Mouse (Mus musculus): ENCODE measurements around the gene Zfp423. TPM values are rescaled to one million over a fixed set of nuclear protein-coding genes. Genes with fewer than 3 reads are reported as not detected.
"Not testable (repeated sequence)": the region's sequence is repeated elsewhere in the genome, so short reads cannot be mapped to it uniquely, and the experiment has no call there.

The Zfp423 gene
- polyA plus RNA-seq, 1 experiment from 2014 or later, result 0.01 TPM

DNA sequence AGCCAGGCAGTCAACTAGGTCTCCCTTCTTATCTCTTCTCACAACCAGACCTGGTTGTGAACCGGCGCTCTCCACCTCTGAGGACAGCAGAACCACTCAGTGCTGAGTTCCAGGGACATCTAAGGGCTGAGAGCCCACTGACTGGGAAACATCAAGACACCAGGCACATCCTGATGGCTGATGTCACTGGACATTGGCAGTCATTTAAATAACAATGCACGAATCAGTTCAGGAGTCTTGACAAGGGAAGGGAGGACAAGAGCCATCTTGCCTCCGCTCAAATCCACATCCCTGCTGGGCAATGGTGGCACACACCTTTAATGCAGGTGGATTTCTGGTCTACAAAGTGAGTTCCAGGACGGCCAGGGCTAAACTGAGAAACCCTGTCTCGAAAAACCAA is 92.8 kb downstream of the Zfp423 start:
- CTCF ChIA-PET, result no interaction called here
- in situ Hi-C loops (cut with MboI; ENCODE audit: low pct_unique_long_range_greater_than_20kb), result no loop called here
- POLR2A ChIA-PET, result no interaction called here
- ATAC-seq (no peak), DNase-seq (ENCODE audit: low read depth, low spot score) (no peak)
- H3K27me3 ChIP-seq, result peaks cover 17% of the 10 kb centered on the region
- TF ChIP-seq CTCF (IDR thresholded peaks at IDR 0.05), result no peak

DNA sequence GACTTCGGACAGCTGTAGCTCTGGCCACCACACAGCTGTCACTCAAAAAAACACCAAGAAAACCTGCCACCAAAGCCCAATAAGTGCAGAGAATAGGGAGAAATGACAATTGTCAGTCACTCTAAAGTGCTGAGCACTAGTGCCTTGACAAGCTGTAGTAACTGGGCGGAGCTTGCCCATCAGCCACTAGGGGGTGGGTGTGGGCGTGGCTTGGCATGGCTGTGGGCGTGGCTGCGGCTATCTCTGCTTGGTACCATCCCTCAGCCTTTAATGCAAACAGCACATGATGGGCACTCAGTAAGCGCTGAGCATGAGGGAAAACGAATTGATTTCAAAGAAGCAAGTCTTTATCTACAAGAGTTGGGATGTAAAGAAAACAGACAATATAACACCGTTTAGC is 95.2 kb downstream of the Zfp423 start:
- POLR2A ChIA-PET, result no interaction called here
- CTCF ChIA-PET, result no interaction called here
- H3K27me3 ChIP-seq, result peaks cover 32% of the 10 kb centered on the region
- DNase-seq (ENCODE audit: low read depth, low spot score), result no peak
- TF ChIP-seq CTCF (IDR thresholded peaks at IDR 0.05), result no peak
- in situ Hi-C loops (cut with MboI; ENCODE audit: low pct_unique_long_range_greater_than_20kb), result no loop called here
- ATAC-seq, result no peak

DNA sequence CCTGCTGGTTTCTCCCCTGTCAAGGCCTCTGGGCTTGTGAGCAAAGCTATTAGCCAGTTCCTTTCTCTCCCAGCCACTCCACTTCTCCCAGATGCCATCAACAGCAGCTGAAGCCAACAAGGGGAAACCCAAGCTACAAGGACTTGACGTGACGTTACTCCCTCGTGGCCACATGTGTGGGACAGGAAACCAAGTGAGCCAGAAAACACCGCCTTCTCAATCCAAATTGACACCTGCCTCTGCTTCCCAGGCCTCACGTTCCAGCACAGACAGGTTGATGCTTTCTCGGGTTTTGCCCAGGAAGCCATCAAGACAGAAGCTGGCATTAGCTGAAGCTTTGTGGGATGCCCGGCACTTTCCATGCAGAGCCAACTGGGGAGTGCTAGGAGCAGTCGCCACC is 96.3 kb downstream of the Zfp423 start:
- in situ Hi-C loops (cut with MboI; ENCODE audit: low pct_unique_long_range_greater_than_20kb), result no loop called here
- ATAC-seq (no peak), DNase-seq (ENCODE audit: low read depth, low spot score) (no peak)
- TF ChIP-seq CTCF (IDR thresholded peaks at IDR 0.05), result no peak
- ChIA-PET POLR2A (no interaction called here), CTCF (no interaction called here)
- peaks cover 31% of the 10 kb centered on the region for H3K27me3 ChIP-seq

DNA sequence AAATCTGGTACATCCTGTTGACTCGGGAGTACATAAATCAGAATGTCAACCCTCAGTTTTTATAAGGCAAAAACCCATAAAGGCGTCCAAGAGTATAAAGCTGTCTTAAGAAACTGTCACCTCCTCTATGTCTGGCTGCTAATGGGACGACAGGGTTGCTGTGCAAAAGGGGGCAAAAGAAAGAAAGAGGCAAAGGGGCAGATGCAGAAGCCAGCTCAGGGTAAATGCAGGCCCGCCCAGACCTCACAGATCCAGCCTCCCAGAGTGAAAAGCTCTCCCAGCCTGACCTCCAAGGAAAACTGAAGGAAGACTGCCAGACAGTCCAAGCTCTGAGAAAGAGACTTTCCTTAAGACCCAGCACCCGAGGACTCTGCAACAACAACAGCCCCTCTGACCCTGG is 97.7 kb downstream of the Zfp423 start:
- TF ChIP-seq CTCF (IDR thresholded peaks at IDR 0.05), result no peak
- H3K27me3 ChIP-seq, result peaks cover 35% of the 10 kb centered on the region
- ATAC-seq (no peak), DNase-seq (ENCODE audit: low read depth, low spot score) (no peak)
- CTCF ChIA-PET, result no interaction called here
- in situ Hi-C loops (cut with MboI; ENCODE audit: low pct_unique_long_range_greater_than_20kb), result no loop called here
- POLR2A ChIA-PET, result no interaction called here

DNA sequence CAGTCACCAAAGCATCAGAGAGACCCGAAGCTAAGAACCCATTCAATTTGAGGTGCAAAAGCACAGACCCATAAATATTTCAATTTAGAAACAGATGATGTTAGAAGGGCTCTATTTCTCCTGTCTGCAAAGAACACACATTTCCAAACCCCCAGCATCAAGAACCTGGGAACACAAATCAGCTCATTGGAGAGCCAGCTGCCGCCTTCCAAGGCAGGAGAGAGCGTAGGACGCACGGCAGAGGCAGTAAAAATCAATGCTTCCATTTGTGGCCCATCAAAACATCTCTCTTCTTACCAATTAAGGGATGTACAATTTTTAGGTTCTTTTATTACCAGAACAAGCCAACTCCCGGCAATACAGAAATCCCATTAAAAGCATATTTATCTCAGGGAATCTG is 98.5 kb downstream of the Zfp423 start:
- ATAC-seq, result no peak

DNA sequence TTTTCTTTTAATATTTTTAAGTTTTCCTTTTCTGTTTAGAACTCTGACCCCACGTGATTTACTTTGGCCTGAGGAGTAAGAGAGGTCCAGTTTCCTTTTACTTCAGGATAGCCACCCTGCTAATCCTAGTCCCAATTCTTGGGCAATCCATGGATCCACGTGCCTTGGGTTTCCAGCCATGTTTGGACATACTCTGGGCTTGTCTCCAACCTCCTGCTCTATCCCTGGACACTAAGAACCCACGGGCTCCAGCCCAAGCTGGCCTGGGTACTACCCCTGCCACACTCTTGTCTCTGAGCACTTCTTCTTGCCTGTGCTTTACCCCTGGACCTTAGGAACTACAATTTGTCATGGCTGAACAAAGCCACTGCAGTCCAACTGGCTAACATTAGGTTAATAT is 107.5 kb downstream of the Zfp423 start:
- DNase-seq (ENCODE audit: low read depth, low spot score) (no peak), ATAC-seq (no peak)
- TF ChIP-seq CTCF (IDR thresholded peaks at IDR 0.05), result no peak
- ChIA-PET CTCF (no interaction called here), POLR2A (no interaction called here)
- peaks cover 25% of the 10 kb centered on the region for H3K27me3 ChIP-seq
- in situ Hi-C loops (cut with MboI; ENCODE audit: low pct_unique_long_range_greater_than_20kb), result no loop called here

More for the DNA sequence above, 98.5 kb downstream of the Zfp423 start:
- CTCF ChIA-PET, result no interaction called here
- DNase-seq (ENCODE audit: low read depth, low spot score), result no peak
- no peak for TF ChIP-seq CTCF (IDR thresholded peaks at IDR 0.05)
- in situ Hi-C loops (cut with MboI; ENCODE audit: low pct_unique_long_range_greater_than_20kb), result no loop called here
- POLR2A ChIA-PET, result no interaction called here
- peaks cover 35% of the 10 kb centered on the region for H3K27me3 ChIP-seq

DNA sequence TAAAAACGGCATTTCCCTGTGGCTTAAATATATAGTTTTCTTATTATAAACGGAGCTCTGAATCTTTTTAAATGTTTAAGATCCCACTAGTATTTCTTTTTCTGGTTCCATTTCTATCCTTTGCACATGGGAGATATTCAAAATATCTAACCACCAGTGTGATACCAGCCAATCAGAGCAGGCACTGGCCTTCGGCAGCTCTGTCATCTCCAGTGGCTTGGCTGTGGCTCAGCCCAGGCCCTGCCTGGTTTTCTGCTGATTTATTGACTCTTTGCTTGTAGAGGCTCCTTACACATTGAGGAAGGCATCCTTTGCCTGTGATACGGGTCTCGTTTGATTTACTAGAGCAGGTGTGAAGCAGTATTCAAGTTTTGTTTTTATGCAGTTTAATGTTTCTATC is 108.0 kb downstream of the Zfp423 start:
- no peak for TF ChIP-seq CTCF (IDR thresholded peaks at IDR 0.05)
- POLR2A ChIA-PET, result interaction anchor here (1.0 kb wide), 1 partner anchor 451 kb away, joined by 3 read pairs; no protein-coding TSS in a partner anchor
- CTCF ChIA-PET, result no interaction called here
- no peak for DNase-seq (ENCODE audit: low read depth, low spot score)
- in situ Hi-C loops (cut with MboI; ENCODE audit: low pct_unique_long_range_greater_than_20kb), result no loop called here
- ATAC-seq, result no peak
- peaks cover 25% of the 10 kb centered on the region for H3K27me3 ChIP-seq

DNA sequence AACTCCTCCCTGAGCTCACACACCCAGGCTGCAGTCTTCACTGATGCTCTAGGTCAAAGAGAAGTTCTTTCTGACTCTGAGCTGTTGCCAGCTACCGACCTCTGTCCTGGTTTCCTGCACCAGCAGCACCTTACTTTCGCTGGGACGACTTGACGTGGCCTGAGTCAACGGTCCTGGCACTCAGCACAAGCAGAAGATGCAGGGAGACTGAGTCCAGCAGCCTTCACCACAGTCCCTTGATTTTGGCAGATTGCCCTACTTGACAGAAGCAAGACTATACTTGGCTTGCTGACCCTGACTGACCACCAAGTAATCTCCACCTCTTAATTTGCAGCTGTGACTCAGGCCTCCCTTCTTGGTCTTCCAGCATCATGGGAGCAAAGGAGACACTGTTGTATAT is 110.6 kb downstream of the Zfp423 start:
- no peak for TF ChIP-seq CTCF (IDR thresholded peaks at IDR 0.05)
- H3K27me3 ChIP-seq, result peaks cover 33% of the 10 kb centered on the region
- in situ Hi-C loops (cut with MboI; ENCODE audit: low pct_unique_long_range_greater_than_20kb), result no loop called here
- ChIA-PET CTCF (no interaction called here), POLR2A (no interaction called here)
- ATAC-seq (no peak), DNase-seq (ENCODE audit: low read depth, low spot score) (no peak)

DNA sequence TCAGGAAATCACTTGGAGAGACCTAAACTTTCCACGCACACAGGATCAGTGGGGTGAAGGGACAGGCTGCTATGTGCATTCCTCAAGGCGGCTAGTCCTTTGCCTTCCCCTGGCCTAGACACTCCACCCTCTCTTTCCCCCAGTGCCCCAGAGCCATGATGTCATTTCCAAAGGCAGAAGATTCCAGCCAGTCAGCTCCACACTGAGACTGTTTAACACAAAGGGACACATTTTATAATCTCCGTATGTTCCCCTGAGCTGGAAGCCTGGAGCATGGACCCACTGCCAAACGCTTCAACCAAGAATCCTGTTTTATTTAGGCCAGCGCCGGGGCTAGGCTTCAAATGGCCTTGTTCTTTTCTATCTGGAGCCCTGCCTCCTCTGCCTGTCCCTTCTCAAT is 111.6 kb downstream of the Zfp423 start:
- CTCF ChIA-PET, result no interaction called here
- DNase-seq (ENCODE audit: low read depth, low spot score), result no peak

DNA sequence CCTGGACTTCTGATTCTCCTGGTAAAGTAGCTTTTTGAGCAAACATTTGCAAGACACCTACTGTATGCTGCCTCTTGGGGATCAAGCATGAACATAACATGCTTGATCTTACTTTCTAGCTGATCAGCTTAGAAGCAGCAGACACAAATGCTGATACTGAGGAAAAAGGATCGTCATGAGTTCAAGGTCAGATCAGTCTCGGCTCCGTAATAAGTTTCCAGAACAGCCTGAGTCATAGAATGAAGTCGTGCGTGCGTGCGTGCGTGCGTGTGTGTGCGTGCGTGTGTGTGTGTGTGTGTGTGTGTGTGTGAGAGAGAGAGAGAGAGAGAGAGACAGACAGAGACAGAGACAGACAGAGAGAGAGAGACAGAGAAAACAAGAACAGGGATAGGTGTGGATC is 117.3 kb downstream of the Zfp423 start:
- in situ Hi-C loops (cut with MboI; ENCODE audit: low pct_unique_long_range_greater_than_20kb); DNase-seq (ENCODE audit: low read depth, low spot score); CTCF ChIA-PET; ATAC-seq; POLR2A ChIA-PET: not testable (repeated sequence)
- H3K27me3 ChIP-seq, result peaks cover 42% of the 10 kb centered on the region

More for the DNA sequence above, 111.6 kb downstream of the Zfp423 start:
- POLR2A ChIA-PET, result no interaction called here
- peaks cover 23% of the 10 kb centered on the region for H3K27me3 ChIP-seq
- ATAC-seq, result no peak
- TF ChIP-seq CTCF (IDR thresholded peaks at IDR 0.05), result no peak
- in situ Hi-C loops (cut with MboI; ENCODE audit: low pct_unique_long_range_greater_than_20kb), result no loop called here

DNA sequence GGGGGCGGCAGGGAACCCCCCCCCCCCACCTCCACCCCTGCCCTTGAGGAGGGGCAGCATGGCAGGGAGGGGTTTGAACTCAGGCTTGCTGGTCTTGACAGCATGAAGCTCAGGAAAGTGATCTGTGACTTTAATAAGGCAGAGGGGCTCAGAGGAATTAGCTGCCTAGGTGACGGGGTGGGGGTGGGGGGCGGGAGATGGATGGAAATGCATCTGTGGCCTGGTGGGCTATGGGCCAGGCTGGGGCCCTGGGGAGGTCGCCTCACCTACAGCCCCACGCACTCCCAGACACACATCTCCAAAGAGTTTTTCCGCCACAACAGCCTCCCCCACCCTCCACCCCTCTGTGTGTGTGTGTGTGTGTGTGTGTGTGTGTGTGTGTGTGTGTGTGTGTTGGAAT is 122.1 kb downstream of the Zfp423 start:
- peaks cover 74% of the 10 kb centered on the region for H3K27me3 ChIP-seq
- ATAC-seq (no peak), DNase-seq (ENCODE audit: low read depth, low spot score) (no peak)
- no peak for TF ChIP-seq CTCF (IDR thresholded peaks at IDR 0.05)
- ChIA-PET POLR2A (no interaction called here), CTCF (no interaction called here)
- in situ Hi-C loops (cut with MboI; ENCODE audit: low pct_unique_long_range_greater_than_20kb), result no loop called here

DNA sequence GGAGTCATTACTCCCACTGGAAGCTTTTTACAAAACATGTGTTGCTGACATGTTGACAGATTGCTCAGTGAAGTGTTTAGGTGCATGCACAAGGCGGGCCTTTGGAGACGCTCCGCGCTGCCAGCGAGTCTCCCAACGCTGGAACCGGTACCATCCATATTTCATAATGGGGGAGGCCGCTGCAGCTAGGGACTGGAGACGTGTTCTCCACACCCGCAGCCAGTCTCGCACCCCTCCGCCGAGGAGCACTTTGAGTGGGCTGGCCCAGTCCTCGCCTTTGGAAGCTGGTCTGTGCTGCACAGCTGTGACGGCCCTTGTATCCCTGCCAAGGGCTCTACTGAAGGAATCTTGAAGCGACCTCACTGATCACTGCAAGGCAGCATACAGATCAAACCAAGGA is 122.5 kb downstream of the Zfp423 start:
- TF ChIP-seq CTCF (IDR thresholded peaks at IDR 0.05), result no peak
- H3K27me3 ChIP-seq, result peaks cover 76% of the 10 kb centered on the region
- CTCF ChIA-PET, result no interaction called here
- DNase-seq (ENCODE audit: low read depth, low spot score) (no peak), ATAC-seq (no peak)
- in situ Hi-C loops (cut with MboI; ENCODE audit: low pct_unique_long_range_greater_than_20kb), result no loop called here
- POLR2A ChIA-PET, result no interaction called here
